Mouse (Mus musculus): ENCODE measurements around the gene Tmem150b. TPM values are rescaled to one million over a fixed set of nuclear protein-coding genes. Genes with fewer than 3 reads are reported as not detected.
A peak's percentile ranks its signal among the peaks of the same experiment; 100 is the strongest.

The Tmem150b gene
- 0.22 and 0.29 TPM in 2 replicates for polyA plus RNA-seq (2015; fragmentation: Nextera tagmentation; extraction: Ambion mirVana)

DNA sequence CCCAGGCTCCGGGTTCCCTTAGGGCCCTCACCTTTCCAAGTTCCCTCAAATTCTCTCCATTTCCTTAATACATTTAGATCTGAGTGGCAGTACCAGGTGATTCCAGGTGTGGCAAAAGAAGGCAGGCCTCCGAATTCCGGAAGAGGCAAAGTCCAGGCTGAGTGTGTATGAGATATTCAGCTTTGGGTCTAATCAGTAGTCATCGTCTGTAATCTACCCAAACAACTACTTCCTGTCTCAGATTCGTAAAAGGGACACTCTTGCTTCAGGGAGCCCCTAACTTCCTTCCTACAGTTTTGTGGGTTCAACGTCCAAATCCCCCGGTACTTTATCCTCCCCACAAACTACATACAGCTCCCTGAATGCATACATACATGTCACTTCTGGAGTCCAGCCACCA lies at the start of gene Tmem150b:
Gene Tmem150b, minus strand, starts transcription at position 81 of the 400 bp plus-strand sequence.
- Histone ChIP-seq H3K9ac (no peak within 1 kb of the TSS), H3K4me1 (0 out of 2 replicates have a peak, but pooled peaks cover 5% of the 10 kb centered on the region), H3K4me2 (no peak within 1 kb of the TSS), H3K36me3 (no peaks in the 10 kb centered on the region), H3K4me3 (no peak within 1 kb of the TSS), H3K27me3 (no peaks in the 10 kb centered on the region), H3K9me3 (no peaks in the 10 kb centered on the region), H3K27ac (no peak within 1 kb of the TSS)
- ATAC-seq (ENCODE audit: insufficient number of reproducible peaks, low FRiP score, low TSS enrichment, low read depth): no peak
- WGBS: 76% methylated on average over 7 of the region's 7 CpGs

DNA sequence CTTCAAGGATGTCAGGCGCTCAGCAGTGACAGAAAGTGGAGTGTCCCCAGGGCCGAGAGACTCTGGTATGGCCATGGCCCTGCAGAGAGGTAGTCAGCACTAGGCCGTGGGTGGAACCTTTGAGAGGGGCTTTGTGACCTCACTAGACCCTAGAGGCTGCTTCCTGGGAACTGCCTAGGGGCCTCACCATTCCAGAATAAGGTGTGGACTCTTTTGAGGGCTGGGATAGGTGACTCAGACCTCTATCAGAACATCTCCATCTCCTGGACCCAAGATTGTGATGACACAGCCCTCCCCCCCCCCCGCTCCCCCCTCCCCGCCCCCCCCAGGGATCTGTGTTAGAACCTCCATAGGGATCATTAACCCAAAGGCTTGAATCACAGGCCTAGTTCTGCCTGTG lies 46.2 kb upstream of the Tmem150b start, which contains the start of gene Fam71e2:
Gene Fam71e2, minus strand, starts transcription at position 101 of the 400 bp plus-strand sequence.
- Histone ChIP-seq H3K9me3 (no peaks in the 10 kb centered on the region), H3K27me3 (peaks cover 23% of the 10 kb centered on the region), H3K27ac (no peak within 1 kb of the TSS), H3K9ac (no peak within 1 kb of the TSS), H3K36me3 (no peaks in the 10 kb centered on the region), H3K4me3 (no peak within 1 kb of the TSS), H3K4me2 (no peak within 1 kb of the TSS), H3K4me1 (no peaks in the 10 kb centered on the region)
- no peak for ATAC-seq (ENCODE audit: insufficient number of reproducible peaks, low FRiP score, low TSS enrichment, low read depth)
- WGBS: 86% methylated on average over 3 of the region's 5 CpGs

DNA sequence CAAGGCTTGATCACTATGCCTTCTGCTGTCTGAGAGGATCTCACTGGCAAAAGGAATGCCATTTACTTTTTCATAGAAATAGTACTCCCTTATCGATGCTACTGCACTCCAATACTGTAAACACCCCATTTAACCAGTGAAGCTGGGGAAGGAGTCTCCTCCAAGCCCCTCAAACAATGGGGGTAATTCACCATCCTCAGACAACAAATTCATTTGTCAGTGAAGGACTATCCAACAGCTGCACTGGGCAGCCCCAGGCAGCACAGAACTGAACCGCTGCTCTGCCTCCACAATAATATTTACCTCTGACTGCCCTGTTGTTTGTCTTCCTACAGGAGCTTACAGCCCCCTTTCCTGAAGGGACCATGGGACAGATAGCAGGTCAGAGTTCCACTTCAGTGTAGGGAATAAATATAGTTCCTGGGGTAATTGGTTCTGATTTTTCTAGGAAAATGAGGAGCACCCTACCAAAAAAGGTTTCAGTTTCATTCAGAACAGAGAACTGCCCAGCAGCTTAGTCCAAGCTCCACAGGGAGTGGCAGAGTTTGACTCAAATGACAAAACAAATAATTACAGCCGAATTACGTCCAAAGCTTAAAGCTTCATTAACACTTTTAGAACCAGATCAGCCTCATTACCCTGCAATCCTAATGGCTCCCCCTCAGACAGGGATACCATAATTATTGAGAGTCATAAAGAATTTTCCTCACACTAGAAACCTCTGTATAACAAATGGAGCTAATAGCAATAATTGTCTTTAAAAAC lies 40.1 kb upstream of the Tmem150b start:
- Histone ChIP-seq H3K9me3 (no peaks in the 10 kb centered on the region), H3K4me1 (no peaks in the 10 kb centered on the region), H3K4me2 (no peak overlapping the region), H3K4me3 (no peak overlapping the region), H3K27me3 (no peaks in the 10 kb centered on the region), H3K36me3 (no peaks in the 10 kb centered on the region), H3K27ac (no peak overlapping the region), H3K9ac (no peak overlapping the region)
- WGBS: 16% methylated on average over 4 of the region's 4 CpGs
- no peak for ATAC-seq (ENCODE audit: insufficient number of reproducible peaks, low FRiP score, low TSS enrichment, low read depth)

DNA sequence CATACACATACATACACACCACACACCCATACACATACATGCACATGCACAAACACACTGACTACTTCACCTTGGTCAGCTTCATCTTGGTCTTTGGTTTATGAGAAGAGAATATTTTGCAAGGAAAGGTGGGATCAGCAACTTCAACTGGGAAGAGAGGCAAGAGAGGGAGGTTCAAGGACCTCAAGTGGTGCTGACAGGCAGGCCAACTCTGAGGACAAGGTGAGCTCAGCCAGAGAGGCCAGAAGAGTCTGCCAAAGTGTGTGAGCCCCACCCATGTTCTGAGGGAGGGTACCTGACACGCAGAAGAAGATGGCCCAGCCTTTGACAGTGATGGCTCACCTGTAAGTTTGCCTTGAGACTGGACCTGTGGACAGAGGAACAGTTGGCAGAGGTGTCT lies 34.6 kb upstream of the Tmem150b start:
- no peak overlapping the region for H3K4me3 ChIP-seq
- H3K27ac ChIP-seq: no peak overlapping the region
- H3K4me2 ChIP-seq: no peak overlapping the region
- H3K9ac ChIP-seq: no peak overlapping the region
- no peak for ATAC-seq (ENCODE audit: insufficient number of reproducible peaks, low FRiP score, low TSS enrichment, low read depth)
- WGBS: 42% methylated on average over 1 of the region's 1 CpGs
- no peaks in the 10 kb centered on the region for H3K36me3 ChIP-seq
- H3K9me3 ChIP-seq: no peaks in the 10 kb centered on the region
- H3K27me3 ChIP-seq: no peaks in the 10 kb centered on the region
- no peaks in the 10 kb centered on the region for H3K4me1 ChIP-seq

DNA sequence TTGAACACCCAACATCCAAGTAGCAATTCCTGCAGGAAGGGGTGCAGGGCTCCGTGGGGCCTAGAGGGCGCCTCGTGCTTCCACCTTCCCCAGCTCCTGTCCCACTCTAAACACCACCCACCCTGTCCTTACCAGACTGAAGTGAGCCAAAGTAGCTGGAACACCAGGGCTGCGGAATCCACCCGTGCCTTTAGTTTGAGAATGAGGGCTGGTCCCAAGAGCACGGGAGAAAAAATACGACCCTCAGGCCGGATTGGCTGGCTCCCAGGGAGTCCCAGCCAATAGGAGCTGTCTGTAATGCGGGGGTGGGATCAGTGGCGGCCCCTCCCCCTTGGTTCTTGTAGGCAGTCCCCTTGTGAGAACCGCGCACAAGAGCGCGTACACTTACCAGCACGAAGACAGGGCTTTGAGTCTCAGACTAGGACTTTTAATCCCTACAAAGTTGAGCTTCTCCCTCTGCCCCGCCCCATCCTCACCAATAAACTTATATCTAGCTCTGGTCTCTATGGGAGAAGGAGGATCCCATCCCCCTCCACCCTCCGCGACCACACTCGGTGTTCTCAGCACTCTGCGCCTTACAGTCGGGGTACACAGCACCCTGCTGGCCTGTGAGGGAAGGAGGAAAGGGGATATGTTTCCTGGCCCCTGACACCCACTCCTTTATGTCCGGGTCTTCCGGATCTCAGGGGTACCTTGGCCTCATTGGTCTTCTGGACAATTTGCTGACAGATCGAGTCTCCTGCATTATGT lies 27.9 kb upstream of the Tmem150b start, which contains the start of gene Cox6b2:
Gene Cox6b2, minus strand, starts transcription at position 274 of the 750 bp plus-strand sequence.
- H3K27ac ChIP-seq: peak within 1 kb of the TSS; percentile 75

DNA sequence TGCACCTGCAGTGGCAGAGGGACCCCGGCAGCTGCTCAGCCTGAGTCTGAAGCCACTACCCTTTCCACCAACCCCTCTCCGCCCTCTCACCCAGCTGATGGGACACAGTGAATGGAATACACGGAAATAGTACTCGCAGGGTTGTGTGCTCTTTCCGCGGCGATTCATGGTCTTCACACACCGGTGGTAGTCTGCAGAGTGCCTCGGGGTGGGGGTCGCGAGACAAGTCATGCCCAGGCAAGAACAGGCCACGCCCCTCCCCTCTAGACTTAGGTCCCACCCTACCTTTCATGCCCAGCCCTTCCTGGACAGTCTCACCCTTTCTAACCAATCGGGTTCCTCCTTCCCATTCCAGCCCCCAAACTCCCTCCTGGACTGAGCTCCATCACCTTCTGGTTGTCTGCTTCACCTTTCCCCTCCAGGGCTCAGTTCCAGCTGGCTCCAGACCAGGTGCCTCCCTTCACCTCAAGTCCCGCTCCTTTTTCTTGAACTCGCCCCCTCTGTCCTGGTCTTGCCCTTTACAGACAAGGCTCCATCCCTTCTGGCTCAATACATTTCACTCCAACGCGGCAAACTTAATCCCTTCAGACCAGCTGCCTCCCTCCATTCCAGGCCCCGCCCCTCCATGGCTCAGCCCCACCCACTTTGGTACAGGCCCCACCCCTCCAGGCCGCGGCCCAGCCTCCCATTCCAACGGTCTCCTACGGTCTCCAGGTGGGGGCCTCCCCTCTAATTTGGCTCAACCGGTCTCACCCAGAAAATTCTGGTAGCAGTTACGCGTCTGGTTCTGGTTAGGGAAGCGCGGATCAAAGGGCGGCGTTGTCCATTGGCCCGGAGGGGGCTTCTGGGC lies 27.1 kb upstream of the Tmem150b start:
- Histone ChIP-seq H3K4me2 (peak overlapping the region; percentile 75), H3K4me3 (peak overlapping the region; percentile 48), H3K4me1 (peaks cover 19% of the 10 kb centered on the region), H3K9me3 (no peaks in the 10 kb centered on the region), H3K27me3 (no peaks in the 10 kb centered on the region), H3K27ac (peak overlapping the region; percentile 75), H3K9ac (no peak overlapping the region), H3K36me3 (no peaks in the 10 kb centered on the region)
- peak; percentile 81 for ATAC-seq (ENCODE audit: insufficient number of reproducible peaks, low FRiP score, low TSS enrichment, low read depth)
- WGBS: 1% methylated on average over 30 of the region's 30 CpGs

More for the DNA sequence above, 27.9 kb upstream of the Tmem150b start, which contains the start of gene Cox6b2:
- 0 out of 2 replicates have a peak within 1 kb of the TSS, but pooled peaks have one; percentile 17 for H3K9ac ChIP-seq
- peak within 1 kb of the TSS; percentile 48 for H3K4me3 ChIP-seq
- no peaks in the 10 kb centered on the region for H3K9me3 ChIP-seq
- H3K4me2 ChIP-seq: peak within 1 kb of the TSS; percentile 75
- 4% methylated on average over 24 of the region's 24 CpGs for WGBS
- no peaks in the 10 kb centered on the region for H3K36me3 ChIP-seq
- H3K27me3 ChIP-seq: no peaks in the 10 kb centered on the region
- peaks cover 19% of the 10 kb centered on the region for H3K4me1 ChIP-seq
- peak; percentile 85 for ATAC-seq (ENCODE audit: insufficient number of reproducible peaks, low FRiP score, low TSS enrichment, low read depth)

DNA sequence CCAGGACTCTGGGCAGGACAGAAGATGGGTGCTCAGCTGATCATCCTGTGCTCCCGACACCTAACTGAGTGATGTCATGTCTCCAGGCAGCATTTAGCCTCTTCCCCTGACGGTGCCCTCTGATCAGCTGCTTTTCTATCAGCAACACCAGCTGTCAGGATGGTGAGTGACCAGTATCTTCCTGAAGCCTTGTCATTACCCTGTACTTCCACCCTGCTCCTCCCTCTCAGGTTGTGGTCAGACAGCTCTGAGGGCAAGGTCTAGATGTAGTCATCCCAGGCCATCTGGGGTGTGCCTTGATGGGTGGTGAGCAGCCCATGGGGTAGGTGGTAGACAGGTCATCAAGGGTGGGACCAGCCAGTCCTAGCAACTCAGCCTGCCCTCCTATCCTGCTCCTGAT lies 24.1 kb upstream of the Tmem150b start:
- Histone ChIP-seq H3K4me2 (no peak overlapping the region), H3K36me3 (peaks cover 21% of the 10 kb centered on the region), H3K4me3 (no peak overlapping the region), H3K27me3 (no peaks in the 10 kb centered on the region), H3K27ac (no peak overlapping the region), H3K9me3 (no peaks in the 10 kb centered on the region), H3K9ac (no peak overlapping the region), H3K4me1 (peaks cover 19% of the 10 kb centered on the region)
- no peak for ATAC-seq (ENCODE audit: insufficient number of reproducible peaks, low FRiP score, low TSS enrichment, low read depth)
- 87% methylated on average over 2 of the region's 2 CpGs for WGBS

DNA sequence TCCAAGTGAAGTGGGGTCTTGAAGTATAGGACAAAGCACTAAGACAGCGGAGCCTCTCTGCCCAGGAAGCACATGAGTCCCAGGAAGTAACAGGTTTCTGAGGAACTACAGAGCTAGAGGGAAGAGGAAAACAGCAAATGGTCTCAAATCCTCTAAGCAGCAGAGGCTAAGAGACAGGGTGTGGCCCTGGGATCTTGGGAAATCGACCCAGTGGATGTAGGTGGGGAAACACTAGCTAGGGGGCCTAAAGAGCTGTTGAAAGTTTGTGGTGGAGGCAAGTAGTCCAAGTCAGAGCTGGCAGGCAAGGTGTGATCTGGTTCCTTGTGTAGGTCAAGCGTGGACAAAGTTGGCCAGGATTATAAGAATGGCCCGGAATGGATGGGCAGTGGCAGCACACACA lies 23.3 kb upstream of the Tmem150b start:
- Histone ChIP-seq H3K4me2 (no peak overlapping the region), H3K4me1 (peaks cover 18% of the 10 kb centered on the region), H3K27ac (no peak overlapping the region), H3K4me3 (no peak overlapping the region), H3K9ac (no peak overlapping the region), H3K9me3 (no peaks in the 10 kb centered on the region), H3K27me3 (no peaks in the 10 kb centered on the region), H3K36me3 (peaks cover 30% of the 10 kb centered on the region)
- no peak for ATAC-seq (ENCODE audit: insufficient number of reproducible peaks, low FRiP score, low TSS enrichment, low read depth)
- 68% methylated on average over 4 of the region's 4 CpGs for WGBS

DNA sequence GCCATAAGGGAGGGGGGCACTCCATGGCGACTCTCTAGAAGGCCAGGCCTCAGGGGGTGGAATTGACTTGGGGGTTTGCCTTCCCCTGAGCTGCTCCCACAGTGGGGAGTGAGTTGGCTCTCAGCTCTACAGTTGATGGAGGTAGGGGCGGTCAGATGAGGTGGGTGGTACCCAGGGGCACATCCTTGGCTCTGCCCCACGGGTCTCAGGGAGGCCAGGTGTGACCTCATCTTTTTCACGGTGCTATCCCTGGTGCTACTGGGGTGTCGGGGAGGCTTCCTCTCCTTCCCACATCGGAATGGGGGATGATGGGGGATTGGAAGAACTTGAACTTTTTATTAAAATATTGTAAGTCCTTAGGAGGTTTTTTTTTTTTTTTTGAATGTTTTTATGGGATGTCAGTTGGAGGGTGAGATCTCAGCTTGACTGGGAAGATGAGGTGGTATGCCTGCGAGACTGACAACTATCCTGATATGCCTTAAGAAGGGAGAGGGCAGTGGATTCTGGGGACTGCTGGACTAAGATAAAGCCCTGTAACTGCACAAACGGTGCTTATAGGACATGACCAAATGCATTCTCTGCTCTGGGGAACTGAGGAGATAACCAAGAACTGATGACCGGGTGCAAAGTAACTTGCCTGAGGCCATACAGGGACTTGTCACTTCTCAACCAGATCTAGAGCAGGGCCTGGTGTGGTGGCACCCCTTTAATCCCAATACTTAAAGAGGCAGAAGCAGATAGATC lies 22.3 kb upstream of the Tmem150b start:
- 69% methylated on average over 9 of the region's 9 CpGs for WGBS
- Histone ChIP-seq H3K27ac (no peak overlapping the region), H3K4me1 (peaks cover 14% of the 10 kb centered on the region), H3K4me3 (no peak overlapping the region), H3K9ac (no peak overlapping the region), H3K27me3 (no peaks in the 10 kb centered on the region), H3K36me3 (peaks cover 38% of the 10 kb centered on the region), H3K9me3 (no peaks in the 10 kb centered on the region), H3K4me2 (no peak overlapping the region)
- no peak for ATAC-seq (ENCODE audit: insufficient number of reproducible peaks, low FRiP score, low TSS enrichment, low read depth)

DNA sequence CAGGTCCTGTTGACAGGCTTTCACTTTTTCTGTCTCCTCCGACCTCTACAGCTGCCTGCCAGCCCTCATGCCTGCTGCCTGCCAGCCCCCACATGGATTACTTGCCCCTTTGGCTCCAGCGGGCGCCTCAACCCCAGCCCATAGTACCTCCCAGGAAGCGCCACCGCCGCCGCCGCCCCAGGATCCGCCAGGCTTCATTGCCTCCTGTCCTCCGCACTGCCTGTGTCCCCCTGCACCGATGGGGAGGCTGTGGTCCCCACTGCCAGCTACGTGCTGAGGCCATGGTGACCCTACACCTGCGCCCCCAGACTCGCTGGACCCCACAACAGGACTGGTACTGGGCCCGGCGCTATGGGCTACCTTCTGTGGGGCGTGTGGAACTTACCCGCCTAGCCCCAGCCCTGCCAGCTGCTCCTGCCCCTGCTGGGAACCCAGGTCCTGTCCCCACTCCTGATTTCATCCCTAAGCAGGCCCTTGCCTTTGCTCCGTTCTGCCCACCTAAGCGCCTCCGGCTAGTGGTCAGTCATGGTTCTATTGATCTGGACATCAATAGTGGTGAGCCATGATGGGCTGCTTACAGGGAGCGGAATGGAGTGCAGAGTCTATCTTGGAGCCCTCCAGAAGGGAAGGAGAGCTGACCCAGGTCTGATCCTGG lies 21.4 kb upstream of the Tmem150b start:
- peaks cover 42% of the 10 kb centered on the region for H3K36me3 ChIP-seq
- H3K4me1 ChIP-seq: peaks cover 13% of the 10 kb centered on the region
- ATAC-seq (ENCODE audit: insufficient number of reproducible peaks, low FRiP score, low TSS enrichment, low read depth): no peak; the same call in 1 of the 2 replicates
- no peak overlapping the region for H3K27ac ChIP-seq
- WGBS: 87% methylated on average over 22 of the region's 22 CpGs
- no peaks in the 10 kb centered on the region for H3K27me3 ChIP-seq
- no peak overlapping the region for H3K9ac ChIP-seq
- no peaks in the 10 kb centered on the region for H3K9me3 ChIP-seq
- H3K4me2 ChIP-seq: no peak overlapping the region
- H3K4me3 ChIP-seq: no peak overlapping the region
